Mouse (Mus musculus) adrenal gland, postnatal 4 days (tissue): ENCODE results near the gene Clec14a. TPM values are rescaled to one million over a fixed set of nuclear protein-coding genes. Genes with fewer than 3 reads are reported as not detected.
"Not testable (repeated sequence)": the region's sequence is repeated elsewhere in the genome, so short reads cannot be mapped to it uniquely, and the experiment has no call there.

Experiments used
- DNase-seq, 2 experiments: peaks; one replicate each; pipeline ENCODE4 v3.0.0; 2021 to 2022; ENCODE audit warnings: low spot score in 2 of 2, mixed read lengths in 2 of 2
- long read RNA-seq, 2 experiments: library from polyadenylated mRNA; stranded (forward); transcript quantifications; one replicate each; pipeline ENCODE4 v2.0.0; 2021
- total RNA-seq, 2 experiments: library from RNA; stranded (reverse); gene quantifications; 2 replicates each; pipeline ENCODE4 v1.2.3; 2021

The Clec14a gene
- 10 to 100 TPM; 15.8 to 17.9 TPM for total RNA-seq
- long read RNA-seq, experiment 1, full-length matches to known transcripts = 31 of 31 reads
- long read RNA-seq, experiment 1, partial matches to known transcripts = 0 of 31 reads
- long read RNA-seq, experiment 1, other reads (novel, unspliced or antisense) = 0 of 31 reads
- long read RNA-seq, experiment 2, full-length matches to known transcripts = 58 of 58 reads
- long read RNA-seq, experiment 2, partial matches to known transcripts = 0 of 58 reads
- long read RNA-seq, experiment 2, other reads (novel, unspliced or antisense) = 0 of 58 reads

DNA sequence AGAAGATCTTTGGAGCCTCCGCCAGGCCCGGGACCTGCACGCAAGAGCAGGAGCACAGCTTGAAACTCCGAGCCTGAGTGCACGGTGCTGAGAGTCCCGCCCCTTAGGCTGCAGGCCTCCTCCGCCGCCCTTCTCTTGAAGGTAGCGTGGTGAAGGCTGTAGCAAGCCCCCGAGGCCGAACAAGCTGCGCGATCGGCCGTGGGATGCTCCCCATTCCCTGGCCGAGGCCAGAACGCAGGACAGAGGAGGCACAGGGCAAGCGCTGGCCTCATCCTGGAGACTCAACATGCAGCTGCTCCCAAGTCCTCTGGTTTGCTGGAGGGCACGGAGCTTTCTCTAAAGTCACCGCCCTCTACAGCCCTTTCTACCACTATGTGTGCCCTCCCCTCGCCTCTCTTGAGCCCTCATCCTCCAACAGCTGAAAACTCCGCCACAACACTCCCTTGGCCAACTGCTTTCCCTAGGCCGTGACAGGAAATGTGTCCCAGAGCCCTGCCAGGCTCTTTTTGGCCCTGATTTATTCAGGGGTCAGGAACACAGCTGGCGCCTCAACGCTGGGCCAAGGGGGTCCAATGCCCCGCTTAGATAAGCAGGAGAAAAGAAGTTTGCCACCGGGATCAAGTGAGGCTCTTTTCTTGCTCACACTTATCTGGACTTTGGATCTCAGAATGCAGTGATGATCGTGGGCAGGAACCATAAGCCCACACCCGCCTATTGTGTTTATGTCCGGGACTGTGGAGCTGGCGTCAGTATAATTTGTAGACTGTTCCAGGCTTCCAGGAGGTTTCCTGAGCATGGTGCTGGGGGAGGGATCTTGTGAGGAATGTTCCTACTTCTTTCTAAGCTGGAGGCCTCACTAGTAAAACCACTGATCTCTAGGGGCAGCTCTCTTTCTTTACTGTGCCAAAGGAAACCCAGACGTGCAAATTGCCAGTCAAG lies at the start of gene Clec14a:
Gene Clec14a (minus strand): TSS at position 728 of the 939 bp plus-strand sequence.
- DNase-seq = peak in 1 of 2 experiments; percentile 7

GRCm38 (mm10) chr12:58307835-58308234 lies 38.7 kb upstream of the Clec14a start:
- DNase-seq = no peak

GRCm38 (mm10) chr12:58306402-58306801 lies 37.3 kb upstream of the Clec14a start:
- DNase-seq = not testable (repeated sequence)

GRCm38 (mm10) chr12:58305567-58305966 lies 36.5 kb upstream of the Clec14a start:
- DNase-seq = no peak

GRCm38 (mm10) chr12:58296980-58297379 lies 27.9 kb upstream of the Clec14a start:
- no peak for DNase-seq

- no peak for DNase-seq
Measured at GRCm38 (mm10) chr12:58285912-58286311, 16.8 kb upstream of the Clec14a start.

GRCm38 (mm10) chr12:58270520-58270919 lies 1.4 kb upstream of the Clec14a start:
- no peak for DNase-seq

DNA sequence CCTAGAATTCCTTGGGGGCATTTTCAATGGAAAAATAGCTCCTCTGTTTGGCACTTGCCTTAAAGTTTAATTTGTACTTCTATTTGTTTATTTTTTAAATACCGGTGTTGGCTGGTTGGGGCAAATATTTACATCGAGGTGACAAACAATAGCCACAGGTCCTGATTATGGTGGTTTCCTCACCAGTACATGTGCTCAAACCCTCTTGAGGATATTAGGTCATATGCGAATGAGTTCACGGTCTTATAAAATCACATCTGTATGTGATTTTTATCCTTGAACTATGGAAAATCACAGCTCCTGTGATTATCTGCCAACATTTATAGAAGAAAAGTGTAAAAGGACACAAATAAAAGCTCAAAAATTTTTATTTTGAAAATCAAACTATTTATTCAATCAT lies 415 bp upstream of the Clec14a start:
- no peak for DNase-seq

GRCm38 (mm10) chr12:58268186-58268562 lies 916 bp downstream of the Clec14a start:
- DNase-seq = no peak

- DNase-seq = no peak
Measured at GRCm38 (mm10) chr12:58267779-58268178, 1.3 kb downstream of the Clec14a start.

GRCm38 (mm10) chr12:58251901-58252300 lies 17.2 kb downstream of the Clec14a start:
- no peak for DNase-seq

DNA sequence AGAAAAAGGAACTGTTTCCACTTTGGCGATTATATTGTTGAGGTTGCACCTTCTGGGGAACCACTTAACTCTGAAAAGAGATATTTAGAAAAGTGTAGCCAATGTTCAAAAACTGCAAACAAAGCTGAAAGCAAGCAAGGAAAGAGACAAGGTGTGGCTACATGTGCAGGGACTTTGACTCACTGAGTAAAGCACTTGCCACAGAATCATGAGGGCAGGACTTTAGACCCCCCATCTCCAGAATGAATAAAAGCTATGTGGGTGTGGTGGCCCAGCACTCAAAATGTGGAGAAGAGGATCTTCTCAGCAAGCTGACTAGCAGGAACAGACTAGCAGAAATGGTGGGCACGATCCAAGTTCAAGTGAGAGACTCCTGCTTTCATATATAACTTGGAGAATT lies 36.6 kb downstream of the Clec14a start:
- DNase-seq = no peak

GRCm38 (mm10) chr12:58225644-58226043 lies 43.4 kb downstream of the Clec14a start:
- DNase-seq = no peak

DNA sequence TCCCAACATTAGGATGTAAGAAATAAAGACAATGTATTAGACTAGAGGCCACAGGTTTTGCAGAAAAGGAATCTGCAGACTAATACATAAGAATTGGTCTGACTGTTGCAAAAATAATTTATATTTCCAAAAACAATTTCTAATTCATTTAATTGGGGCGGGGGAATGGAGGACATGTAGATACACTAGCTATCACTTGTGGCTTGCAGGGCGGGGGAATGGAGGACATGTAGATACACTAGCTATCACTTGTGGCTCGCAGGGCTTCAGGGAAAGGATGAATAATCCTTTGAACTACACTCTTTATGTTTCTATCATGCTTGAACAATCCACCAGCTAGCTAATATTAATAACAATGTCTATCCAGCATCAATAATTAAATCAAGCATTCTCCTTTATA lies 50.0 kb downstream of the Clec14a start:
- DNase-seq = no peak

- DNase-seq = no peak
Measured at GRCm38 (mm10) chr12:58216218-58216617, 52.9 kb downstream of the Clec14a start.

Other genes starting within 250 kb of the Clec14a start
- under 1 TPM; 0.34 to 0.56 TPM for gene Sstr1, start 57.5 kb downstream of the Clec14a start, total RNA-seq